Mouse (Mus musculus) heart, embryonic 15.5 days (tissue): ENCODE data around the gene Mta3. TPM values are rescaled to one million over a fixed set of nuclear protein-coding genes. Genes with fewer than 3 reads are reported as not detected.

Experiments used
- ATAC-seq: fragments of 200-750 bp; cut with Nextera tagmentation; replicated peaks from 2 replicates; pipeline ENCODE4 v1.8.0; 2017; ENCODE audit warnings: low read depth, moderate TSS enrichment; ENCODE audit not compliant: insufficient number of reproducible peaks, insufficient read depth, low FRiP score
- H3K27ac ChIP-seq: fragments of 300-500 bp; sonication (generic); 2 replicates; pipeline ENCODE4 v1.5.1; 2015; ENCODE audit warnings: mild to moderate bottlenecking, inconsistent platforms
- H3K27me3 ChIP-seq: fragments of 300-500 bp; sonication (generic); 2 replicates; pipeline ENCODE4 v1.6.1; 2015; ENCODE audit warnings: inconsistent platforms
- H3K36me3 ChIP-seq: fragments of 300-500 bp; sonication (generic); 2 replicates; pipeline ENCODE4 v1.6.1; 2015; ENCODE audit warnings: mild to moderate bottlenecking, inconsistent platforms
- H3K4me1 ChIP-seq: fragments of 300-500 bp; sonication (generic); replicated peaks from 2 replicates; pipeline ENCODE4 v1.6.1; 2015; ENCODE audit warnings: inconsistent platforms
- H3K4me2 ChIP-seq: fragments of 300-500 bp; sonication (generic); 2 replicates; pipeline ENCODE4 v1.6.1; 2015; ENCODE audit warnings: inconsistent platforms, mild to moderate bottlenecking, moderate library complexity
- H3K4me3 ChIP-seq: fragments of 300-500 bp; sonication (generic); 2 replicates; pipeline ENCODE4 v1.5.1; 2015; ENCODE audit warnings: mild to moderate bottlenecking, inconsistent platforms
- H3K9ac ChIP-seq: fragments of 300-500 bp; sonication (generic); 2 replicates; pipeline ENCODE4 v1.6.1; 2015; ENCODE audit warnings: mild to moderate bottlenecking, inconsistent platforms
- H3K9me3 ChIP-seq: fragments of 300-500 bp; sonication (generic); replicated peaks from 2 replicates; pipeline ENCODE4 v1.6.1; 2016; ENCODE audit warnings: inconsistent platforms
- WGBS: fragments of 180-500 bp; shearing (Covaris S2); methylation state at CpG from one replicate; pipeline ENCODE4 v1.1.7; 2015; ENCODE audit warnings: mixed read lengths; 5-methylcytosine and 5-hydroxymethylcytosine counted together
- polyA plus RNA-seq: library from polyadenylated mRNA; unstranded; fragments of >200 nt; fragmentation: Nextera tagmentation; extraction: Ambion mirVana; gene quantifications from 2 replicates; pipeline ENCODE4 v1.2.1, GENCODE M21; 2015

Gene Mta3
- polyA plus RNA-seq, 1 experiment from 2014 or later: 36.9 TPM

GRCm38 (mm10) chr17:83837659-83838190, 131.8 kb downstream of the Mta3 start:
- no peak overlapping the region for H3K4me2 ChIP-seq
- ATAC-seq: no peak
- peaks cover 4% of the 10 kb centered on the region; the same call in 1 of the 2 replicates for H3K27me3 ChIP-seq
- H3K36me3 ChIP-seq: no peaks in the 10 kb centered on the region
- no peaks in the 10 kb centered on the region; the same call in 1 of the 2 replicates for H3K4me1 ChIP-seq
- 73% methylated on average over 8 of the region's 8 CpGs for WGBS
- no peak overlapping the region for H3K4me3 ChIP-seq
- H3K9ac ChIP-seq: no peak overlapping the region
- no peak overlapping the region for H3K27ac ChIP-seq
- no peaks in the 10 kb centered on the region for H3K9me3 ChIP-seq

GRCm38 (mm10) chr17:83839132-83839531, 133.2 kb downstream of the Mta3 start:
- Histone ChIP-seq H3K4me3 (no peak overlapping the region), H3K9ac (no peak overlapping the region), H3K4me2 (no peak overlapping the region), H3K4me1 (peaks cover 4% of the 10 kb centered on the region), H3K36me3 (no peaks in the 10 kb centered on the region), H3K9me3 (no peaks in the 10 kb centered on the region), H3K27me3 (peaks cover 4% of the 10 kb centered on the region; the same call in 1 of the 2 replicates), H3K27ac (no peak overlapping the region)
- WGBS: 69% methylated on average over 9 of the region's 9 CpGs
- no peak for ATAC-seq

GRCm38 (mm10) chr17:83841011-83841410, 135.0 kb downstream of the Mta3 start:
- H3K27ac ChIP-seq: no peak overlapping the region
- WGBS: 78% methylated on average over 5 of the region's 5 CpGs
- peaks cover 4% of the 10 kb centered on the region; the same call in 1 of the 2 replicates for H3K4me1 ChIP-seq
- H3K9me3 ChIP-seq: no peaks in the 10 kb centered on the region
- H3K4me3 ChIP-seq: no peak overlapping the region
- no peak overlapping the region for H3K9ac ChIP-seq
- H3K27me3 ChIP-seq: peaks cover 4% of the 10 kb centered on the region; the same call in 1 of the 2 replicates
- ATAC-seq: no peak
- no peak overlapping the region for H3K4me2 ChIP-seq
- H3K36me3 ChIP-seq: no peaks in the 10 kb centered on the region

- H3K4me1 ChIP-seq: peaks cover 4% of the 10 kb centered on the region; the same call in 1 of the 2 replicates
- no peak for ATAC-seq
- no peak overlapping the region for H3K27ac ChIP-seq
- no peaks in the 10 kb centered on the region for H3K9me3 ChIP-seq
- H3K27me3 ChIP-seq: no peaks in the 10 kb centered on the region; the same call in 1 of the 2 replicates
- H3K4me2 ChIP-seq: no peak overlapping the region
- H3K36me3 ChIP-seq: no peaks in the 10 kb centered on the region
- H3K9ac ChIP-seq: no peak overlapping the region
- WGBS: 28% methylated on average over 7 of the region's 7 CpGs
- H3K4me3 ChIP-seq: no peak overlapping the region
Measured at GRCm38 (mm10) chr17:83843780-83844179, 137.8 kb downstream of the Mta3 start.

GRCm38 (mm10) chr17:83845538-83845937, 139.6 kb downstream of the Mta3 start:
- peaks cover 9% of the 10 kb centered on the region for H3K4me1 ChIP-seq
- no peak overlapping the region for H3K4me2 ChIP-seq
- no peak for ATAC-seq
- no peak overlapping the region for H3K4me3 ChIP-seq
- no peaks in the 10 kb centered on the region for H3K27me3 ChIP-seq
- no peak overlapping the region for H3K27ac ChIP-seq
- no peaks in the 10 kb centered on the region for H3K36me3 ChIP-seq
- H3K9ac ChIP-seq: no peak overlapping the region
- 79% methylated on average over 8 of the region's 8 CpGs for WGBS
- H3K9me3 ChIP-seq: no peaks in the 10 kb centered on the region

GRCm38 (mm10) chr17:83846301-83847021, 140.5 kb downstream of the Mta3 start:
- Histone ChIP-seq H3K4me2 (no peak overlapping the region; the same call in 1 of the 2 replicates), H3K9me3 (no peaks in the 10 kb centered on the region), H3K27me3 (no peaks in the 10 kb centered on the region), H3K4me1 (peaks cover 9% of the 10 kb centered on the region), H3K36me3 (no peaks in the 10 kb centered on the region), H3K4me3 (no peak overlapping the region), H3K9ac (no peak overlapping the region), H3K27ac (no peak overlapping the region)
- WGBS: 76% methylated on average over 21 of the region's 21 CpGs
- ATAC-seq: no peak

GRCm38 (mm10) chr17:83847100-83847499, 141.1 kb downstream of the Mta3 start:
- no peaks in the 10 kb centered on the region for H3K36me3 ChIP-seq
- ATAC-seq: no peak
- no peak overlapping the region; the same call in 1 of the 2 replicates for H3K4me2 ChIP-seq
- H3K9ac ChIP-seq: no peak overlapping the region
- no peak overlapping the region for H3K27ac ChIP-seq
- H3K9me3 ChIP-seq: no peaks in the 10 kb centered on the region
- H3K4me1 ChIP-seq: peaks cover 9% of the 10 kb centered on the region
- WGBS: 81% methylated on average over 6 of the region's 6 CpGs
- no peaks in the 10 kb centered on the region for H3K27me3 ChIP-seq
- no peak overlapping the region for H3K4me3 ChIP-seq

GRCm38 (mm10) chr17:83847815-83848214, 141.9 kb downstream of the Mta3 start, which contains the start of gene Haao:
Gene Haao (minus strand): TSS chr17:83847963.
- Histone ChIP-seq H3K9me3 (no peaks in the 10 kb centered on the region), H3K4me2 (no peak within 1 kb of the TSS; the same call in 1 of the 2 replicates), H3K9ac (no peak within 1 kb of the TSS), H3K27me3 (no peaks in the 10 kb centered on the region), H3K4me1 (peaks cover 9% of the 10 kb centered on the region), H3K4me3 (no peak within 1 kb of the TSS), H3K36me3 (no peaks in the 10 kb centered on the region), H3K27ac (no peak within 1 kb of the TSS)
- WGBS: 70% methylated on average over 3 of the region's 3 CpGs
- ATAC-seq: no peak

- Histone ChIP-seq H3K9ac (no peak overlapping the region), H3K9me3 (no peaks in the 10 kb centered on the region), H3K27me3 (no peaks in the 10 kb centered on the region), H3K4me2 (no peak overlapping the region), H3K4me1 (peaks cover 9% of the 10 kb centered on the region), H3K27ac (no peak overlapping the region), H3K4me3 (no peak overlapping the region), H3K36me3 (no peaks in the 10 kb centered on the region)
- no peak for ATAC-seq
- 54% methylated on average over 4 of the region's 4 CpGs for WGBS
Measured at GRCm38 (mm10) chr17:83848482-83848881, 142.5 kb downstream of the Mta3 start.

- Histone ChIP-seq H3K9ac (no peak overlapping the region), H3K4me3 (no peak overlapping the region), H3K4me2 (no peak overlapping the region), H3K9me3 (no peaks in the 10 kb centered on the region), H3K4me1 (peaks cover 6% of the 10 kb centered on the region), H3K27me3 (no peaks in the 10 kb centered on the region), H3K27ac (no peak overlapping the region), H3K36me3 (no peaks in the 10 kb centered on the region)
- 66% methylated on average over 12 of the region's 12 CpGs for WGBS
- ATAC-seq: no peak
Measured at GRCm38 (mm10) chr17:83849081-83849675, 143.2 kb downstream of the Mta3 start.

GRCm38 (mm10) chr17:83849717-83850116, 143.8 kb downstream of the Mta3 start:
- 73% methylated on average over 5 of the region's 5 CpGs for WGBS
- no peak for ATAC-seq
- H3K4me2 ChIP-seq: no peak overlapping the region

More at GRCm38 (mm10) chr17:83849717-83850116, 143.8 kb downstream of the Mta3 start:
- H3K9ac ChIP-seq: no peak overlapping the region
- no peak overlapping the region for H3K4me3 ChIP-seq
- no peak overlapping the region for H3K27ac ChIP-seq
- no peaks in the 10 kb centered on the region for H3K27me3 ChIP-seq
- peaks cover 6% of the 10 kb centered on the region for H3K4me1 ChIP-seq
- H3K36me3 ChIP-seq: no peaks in the 10 kb centered on the region
- no peaks in the 10 kb centered on the region for H3K9me3 ChIP-seq
